11 mouse cellular contexts compared by ENCODE assay signal in genomic region chr1:61353481-61353880, GRCm38 (mm10).
"Had no signal": no experiment of that assay in that cellular context is flagged by ENCODE, and none has a peak within 500 bp of the region (broad histone marks: within the 10 kb centered on the region; RNA-seq: fewer than 3 reads in every experiment).

No protein-coding gene starts in this region.

- H3K9ac ChIP-seq: liver, embryonic 13.5 days; liver, postnatal 0 days had no signal

- H3K27ac ChIP-seq: layer of hippocampus, adult 2 months; liver, embryonic 13.5 days had no signal

- H3K27me3 ChIP-seq: liver, embryonic 13.5 days had no signal

- DNase-seq: kidney, adult 9 months; kidney, postnatal 10 days; kidney, postnatal 4 days; left cerebral cortex, postnatal 4 days; liver; liver, embryonic 13.5 days; liver, postnatal 0 days; right cerebral cortex, postnatal 25 days; thymus, postnatal 4 days had no signal

- H3K9me3 ChIP-seq: liver, embryonic 13.5 days had no signal

- H3K4me1 ChIP-seq: liver, embryonic 13.5 days had no signal

- H3K36me3 ChIP-seq: liver, embryonic 13.5 days had no signal

- H3K4me2 ChIP-seq: liver, embryonic 13.5 days had no signal

- ATAC-seq: liver, postnatal 0 days; midbrain, embryonic 16.5 days had no signal

- H3K4me3 ChIP-seq: layer of hippocampus, adult 2 months; liver, embryonic 13.5 days had no signal
